Mouse (Mus musculus): ENCODE data around the gene Tm4sf1. TPM values are rescaled to one million over a fixed set of nuclear protein-coding genes. Genes with fewer than 3 reads are reported as not detected.

The Tm4sf1 gene
- polyA plus RNA-seq, 1 experiment from 2014 or later, result 126 TPM

GRCm38 (mm10) chr3:57245242-57245641 lies 56.5 kb downstream of the Tm4sf1 start:
- ATAC-seq, result no peak
- ChIA-PET CTCF (no interaction called here), POLR2A (no interaction called here)
- no peak for TF ChIP-seq CTCF (IDR thresholded peaks at IDR 0.05)
- in situ Hi-C loops (cut with MboI; ENCODE audit: low pct_unique_long_range_greater_than_20kb), result no loop called here
- H3K27me3 ChIP-seq, result no peaks in the 10 kb centered on the region
- DNase-seq (ENCODE audit: low read depth, low spot score), result no peak

Other genes with a start within 250 kb of the Tm4sf1 start
- gene Tm4sf4, start 123.3 kb upstream of the Tm4sf1 start, polyA plus RNA-seq (2021), result 0.06 TPM

Measured in Patski (cell line).